Mouse (Mus musculus) olfactory bulb, adult 2 months (tissue): ENCODE results near the gene Olr1.

ENCODE experiments used
- CTCF ChIP-seq: fragments of 200-500 bp; IDR thresholded peaks from 2 replicates; pipeline ENCODE4 v1.5.1; 2012; ENCODE audit warnings: low read depth, mild to moderate bottlenecking, low read length, moderate library complexity; ENCODE audit not compliant: insufficient read depth
- POLR2A ChIP-seq: fragments of 200-500 bp; IDR thresholded peaks from 2 replicates; pipeline ENCODE4 v1.6.1; 2012; ENCODE audit warnings: mild to moderate bottlenecking, low read depth, low read length, moderate library complexity; ENCODE audit not compliant: insufficient read depth

GRCm38 (mm10) chr6:129471386-129471785, 35.6 kb downstream of the Olr1 start:
- TF ChIP-seq POLR2A = no peak
- no peak for TF ChIP-seq CTCF
